Mouse (Mus musculus): ENCODE measurements around the gene Trafd1. TPM values are rescaled to one million over a fixed set of nuclear protein-coding genes. Genes with fewer than 3 reads are reported as not detected.

Trafd1 gene
- polyA plus RNA-seq (2015; fragmentation: Nextera tagmentation; extraction: Ambion mirVana) = 85.9 and 90.7 TPM in 2 replicates

DNA sequence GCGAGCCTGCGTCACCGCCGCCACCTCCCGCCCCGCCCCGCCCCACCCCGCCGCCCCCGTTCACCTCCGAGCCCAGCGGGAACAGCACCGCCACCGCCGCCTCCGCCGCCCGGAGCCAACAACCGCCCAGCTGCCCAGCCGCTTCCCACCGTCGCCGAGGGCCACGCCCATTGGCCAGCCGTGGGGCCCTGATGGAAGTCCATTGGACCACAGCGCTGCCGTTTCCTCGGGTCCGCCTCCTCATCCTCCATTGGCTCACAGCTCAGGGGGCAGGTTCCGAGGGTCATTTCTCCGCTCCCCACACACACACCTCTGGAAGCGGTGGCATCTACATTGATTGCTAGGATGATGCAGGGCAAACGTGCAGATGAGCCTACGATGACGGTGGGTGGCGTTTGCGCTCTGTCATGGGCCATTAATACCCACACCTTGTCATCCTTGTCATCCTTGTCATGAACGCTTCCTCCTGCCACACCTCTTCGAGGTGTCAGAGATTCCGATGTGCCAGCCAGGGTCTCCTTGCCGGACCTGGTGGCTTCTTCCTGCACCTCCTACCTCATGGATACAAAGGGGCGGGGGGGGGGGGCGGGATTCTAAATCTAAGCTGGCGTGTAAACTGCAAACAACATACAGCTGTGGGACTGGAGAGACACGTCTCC, at the start of gene Trafd1:
Gene Trafd1 (minus strand): TSS at position 172 of the 659 bp plus-strand sequence.
- peak within 1 kb of the TSS; percentile 74 for H3K4me2 ChIP-seq (ENCODE audit: low read depth, low read length)
- peak within 1 kb of the TSS; percentile 90 for H3K27ac ChIP-seq (ENCODE audit: low read length)

GRCm38 (mm10) chr5:121428954-121429353, 43.5 kb upstream of the Trafd1 start:
- Histone ChIP-seq H3K27ac (ENCODE audit: low read length) (no peak overlapping the region), H3K9ac (ENCODE audit: low read length) (no peak overlapping the region), H3K36me3 (ENCODE audit: control insufficient read depth, insufficient read depth, low read length) (peaks cover 73% of the 10 kb centered on the region), H3K4me3 (ENCODE audit: low read length) (no peak overlapping the region), H3K4me1 (replicated peaks; ENCODE audit: control insufficient read depth, insufficient read depth, low read length) (no peaks in the 10 kb centered on the region), H3K4me2 (ENCODE audit: low read depth, low read length) (no peak overlapping the region), H3K9me3 (ENCODE audit: control insufficient read depth, low read length) (no peaks in the 10 kb centered on the region), H3K27me3 (ENCODE audit: control insufficient read depth, insufficient read depth, low read depth, low read length) (no peaks in the 10 kb centered on the region)
- 91% methylated on average over 3 of the region's 3 CpGs for WGBS
- ATAC-seq (ENCODE audit: low read depth) = no peak

More for the DNA sequence above, at the start of gene Trafd1:
- peak; percentile 96 for ATAC-seq (ENCODE audit: low read depth)
- H3K36me3 ChIP-seq (ENCODE audit: control insufficient read depth, insufficient read depth, low read length) = peaks cover 11% of the 10 kb centered on the region
- H3K4me3 ChIP-seq (ENCODE audit: low read length) = peak within 1 kb of the TSS; percentile 72
- 3% methylated on average over 25 of the region's 45 CpGs for WGBS
- H3K4me1 ChIP-seq (replicated peaks; ENCODE audit: control insufficient read depth, insufficient read depth, low read length) = peaks cover 21% of the 10 kb centered on the region
- no peaks in the 10 kb centered on the region for H3K27me3 ChIP-seq (ENCODE audit: control insufficient read depth, insufficient read depth, low read depth, low read length)
- H3K9ac ChIP-seq (ENCODE audit: low read length) = peak within 1 kb of the TSS; percentile 90
- H3K9me3 ChIP-seq (ENCODE audit: control insufficient read depth, low read length) = peaks cover 5% of the 10 kb centered on the region

- no peak overlapping the region for H3K4me3 ChIP-seq (ENCODE audit: low read length)
- no peaks in the 10 kb centered on the region for H3K9me3 ChIP-seq (ENCODE audit: control insufficient read depth, low read length)
- H3K27ac ChIP-seq (ENCODE audit: low read length) = no peak overlapping the region
- H3K9ac ChIP-seq (ENCODE audit: low read length) = no peak overlapping the region
- no peaks in the 10 kb centered on the region for H3K27me3 ChIP-seq (ENCODE audit: control insufficient read depth, insufficient read depth, low read depth, low read length)
- H3K4me1 ChIP-seq (replicated peaks; ENCODE audit: control insufficient read depth, insufficient read depth, low read length) = no peaks in the 10 kb centered on the region
- WGBS = 91% methylated on average over 10 of the region's 10 CpGs
- H3K4me2 ChIP-seq (ENCODE audit: low read depth, low read length) = no peak overlapping the region
- no peak for ATAC-seq (ENCODE audit: low read depth)
- peaks cover 56% of the 10 kb centered on the region for H3K36me3 ChIP-seq (ENCODE audit: control insufficient read depth, insufficient read depth, low read length)
Measured at GRCm38 (mm10) chr5:121423297-121423696, 37.9 kb upstream of the Trafd1 start.

DNA sequence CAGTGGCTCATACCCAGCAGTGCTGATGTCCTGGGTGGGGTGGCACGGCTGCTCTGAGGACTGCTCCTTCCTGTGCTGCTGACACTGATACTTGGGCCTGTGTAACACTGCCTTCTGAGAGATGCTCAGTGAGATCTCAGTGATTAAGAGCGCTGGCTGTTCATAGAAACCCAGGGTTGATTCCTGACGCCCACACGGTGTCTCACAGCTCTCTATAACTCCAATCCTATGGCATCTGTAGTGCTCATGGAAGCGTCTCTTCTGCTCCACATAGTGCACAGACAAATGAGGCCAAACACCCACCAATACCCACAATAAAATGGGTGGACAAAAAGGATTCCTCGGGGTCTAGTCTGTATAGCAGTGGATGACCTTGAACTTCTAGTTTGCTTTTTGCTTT, 37.4 kb upstream of the Trafd1 start:
- Histone ChIP-seq H3K27ac (ENCODE audit: low read length) (no peak overlapping the region), H3K27me3 (ENCODE audit: control insufficient read depth, insufficient read depth, low read depth, low read length) (no peaks in the 10 kb centered on the region), H3K4me1 (replicated peaks; ENCODE audit: control insufficient read depth, insufficient read depth, low read length) (no peaks in the 10 kb centered on the region), H3K36me3 (ENCODE audit: control insufficient read depth, insufficient read depth, low read length) (peaks cover 57% of the 10 kb centered on the region), H3K4me3 (ENCODE audit: low read length) (no peak overlapping the region), H3K9me3 (ENCODE audit: control insufficient read depth, low read length) (no peaks in the 10 kb centered on the region), H3K4me2 (ENCODE audit: low read depth, low read length) (no peak overlapping the region), H3K9ac (ENCODE audit: low read length) (no peak overlapping the region)
- no peak for ATAC-seq (ENCODE audit: low read depth)
- WGBS = 92% methylated on average over 6 of the region's 6 CpGs

DNA sequence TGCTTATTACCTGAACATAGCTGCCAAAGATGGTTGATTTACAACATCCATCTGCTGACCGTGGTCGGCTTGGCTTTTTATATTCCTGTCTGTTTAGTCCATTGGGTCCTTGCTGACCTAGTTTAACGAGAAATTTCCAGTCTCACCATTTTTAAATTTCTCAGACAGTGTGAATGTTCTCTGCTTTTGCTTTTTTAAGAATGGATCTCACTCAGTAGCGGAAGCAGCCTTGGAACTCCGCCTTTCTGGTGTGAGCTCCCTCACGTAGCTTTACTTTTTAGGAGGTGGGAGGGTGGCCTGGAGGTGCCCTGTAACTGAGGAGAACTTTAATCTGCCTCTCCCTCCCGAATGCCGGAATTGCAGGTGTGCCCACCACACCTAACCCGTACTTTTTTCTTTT, 35.3 kb upstream of the Trafd1 start:
- Histone ChIP-seq H3K4me2 (ENCODE audit: low read depth, low read length) (no peak overlapping the region), H3K9me3 (ENCODE audit: control insufficient read depth, low read length) (no peaks in the 10 kb centered on the region), H3K4me1 (replicated peaks; ENCODE audit: control insufficient read depth, insufficient read depth, low read length) (no peaks in the 10 kb centered on the region), H3K27ac (ENCODE audit: low read length) (no peak overlapping the region), H3K36me3 (ENCODE audit: control insufficient read depth, insufficient read depth, low read length) (peaks cover 56% of the 10 kb centered on the region), H3K4me3 (ENCODE audit: low read length) (no peak overlapping the region), H3K27me3 (ENCODE audit: control insufficient read depth, insufficient read depth, low read depth, low read length) (no peaks in the 10 kb centered on the region), H3K9ac (ENCODE audit: low read length) (no peak overlapping the region)
- no peak for ATAC-seq (ENCODE audit: low read depth)
- WGBS = 90% methylated on average over 9 of the region's 9 CpGs

DNA sequence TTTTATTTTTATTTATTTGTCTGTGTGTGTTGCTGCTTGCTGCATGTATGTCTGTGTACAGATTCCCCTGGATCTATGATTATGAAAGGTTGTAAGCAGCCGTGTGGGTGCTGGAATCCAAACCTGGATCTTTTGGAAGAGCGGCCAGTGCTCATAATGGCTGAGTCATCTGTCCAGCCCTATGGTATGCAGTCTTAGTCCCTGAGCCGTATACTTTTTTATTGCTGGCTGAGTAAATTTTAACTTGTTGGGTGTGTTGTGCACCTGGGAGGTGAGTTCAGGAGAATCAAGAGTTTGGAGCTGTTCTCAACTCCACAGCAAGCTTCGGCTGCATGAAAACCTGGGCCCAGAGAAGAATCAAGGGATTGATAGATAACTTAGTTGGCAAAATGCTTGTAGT, 25.5 kb upstream of the Trafd1 start:
- ATAC-seq (ENCODE audit: low read depth) = no peak
- H3K4me3 ChIP-seq (ENCODE audit: low read length) = no peak overlapping the region
- H3K4me1 ChIP-seq (replicated peaks; ENCODE audit: control insufficient read depth, insufficient read depth, low read length) = no peaks in the 10 kb centered on the region
- H3K9me3 ChIP-seq (ENCODE audit: control insufficient read depth, low read length) = no peaks in the 10 kb centered on the region
- H3K4me2 ChIP-seq (ENCODE audit: low read depth, low read length) = no peak overlapping the region
- H3K27ac ChIP-seq (ENCODE audit: low read length) = no peak overlapping the region
- WGBS = 86% methylated on average over 4 of the region's 4 CpGs
- peaks cover 25% of the 10 kb centered on the region for H3K36me3 ChIP-seq (ENCODE audit: control insufficient read depth, insufficient read depth, low read length)
- no peaks in the 10 kb centered on the region for H3K27me3 ChIP-seq (ENCODE audit: control insufficient read depth, insufficient read depth, low read depth, low read length)
- H3K9ac ChIP-seq (ENCODE audit: low read length) = no peak overlapping the region

DNA sequence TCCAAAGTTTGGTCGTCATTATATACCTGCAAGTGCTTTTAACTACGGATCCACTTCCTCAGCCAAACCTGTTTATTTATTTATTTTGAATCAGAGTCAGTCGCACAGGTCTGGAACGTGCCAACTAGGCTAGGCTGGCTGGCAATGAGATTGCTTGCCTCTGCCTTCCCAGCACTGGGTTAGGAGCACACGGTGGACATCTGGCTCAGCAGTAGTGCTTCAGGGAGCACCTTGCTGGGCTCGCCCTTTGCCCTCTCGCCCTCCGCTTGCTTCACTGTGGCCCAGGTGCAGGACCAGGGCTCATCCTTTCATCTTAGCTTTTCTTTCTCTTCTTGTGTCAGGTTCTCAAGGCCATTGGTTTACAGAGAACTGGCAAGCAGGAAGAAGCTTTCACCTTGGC, 22.4 kb upstream of the Trafd1 start:
- WGBS = 77% methylated on average over 8 of the region's 8 CpGs
- Histone ChIP-seq H3K36me3 (ENCODE audit: control insufficient read depth, insufficient read depth, low read length) (peaks cover 8% of the 10 kb centered on the region; the same call in 1 of the 2 replicates), H3K9me3 (ENCODE audit: control insufficient read depth, low read length) (no peaks in the 10 kb centered on the region), H3K4me3 (ENCODE audit: low read length) (no peak overlapping the region), H3K4me2 (ENCODE audit: low read depth, low read length) (no peak overlapping the region), H3K4me1 (replicated peaks; ENCODE audit: control insufficient read depth, insufficient read depth, low read length) (no peaks in the 10 kb centered on the region), H3K27ac (ENCODE audit: low read length) (no peak overlapping the region), H3K9ac (ENCODE audit: low read length) (no peak overlapping the region), H3K27me3 (ENCODE audit: control insufficient read depth, insufficient read depth, low read depth, low read length) (no peaks in the 10 kb centered on the region)
- no peak for ATAC-seq (ENCODE audit: low read depth)

GRCm38 (mm10) chr5:121400849-121401248, 15.4 kb upstream of the Trafd1 start:
- Histone ChIP-seq H3K27me3 (ENCODE audit: control insufficient read depth, insufficient read depth, low read depth, low read length) (no peaks in the 10 kb centered on the region), H3K4me3 (ENCODE audit: low read length) (no peak overlapping the region), H3K27ac (ENCODE audit: low read length) (no peak overlapping the region), H3K36me3 (ENCODE audit: control insufficient read depth, insufficient read depth, low read length) (no peaks in the 10 kb centered on the region; the same call in 1 of the 2 replicates), H3K4me1 (replicated peaks; ENCODE audit: control insufficient read depth, insufficient read depth, low read length) (peaks cover 18% of the 10 kb centered on the region), H3K9me3 (ENCODE audit: control insufficient read depth, low read length) (no peaks in the 10 kb centered on the region), H3K9ac (ENCODE audit: low read length) (no peak overlapping the region), H3K4me2 (ENCODE audit: low read depth, low read length) (no peak overlapping the region)
- ATAC-seq (ENCODE audit: low read depth) = no peak
- 74% methylated on average over 5 of the region's 5 CpGs for WGBS

- H3K36me3 ChIP-seq (ENCODE audit: control insufficient read depth, insufficient read depth, low read length) = no peaks in the 10 kb centered on the region; the same call in 1 of the 2 replicates
- no peaks in the 10 kb centered on the region for H3K9me3 ChIP-seq (ENCODE audit: control insufficient read depth, low read length)
- no peak overlapping the region for H3K4me2 ChIP-seq (ENCODE audit: low read depth, low read length)
- no peak overlapping the region for H3K9ac ChIP-seq (ENCODE audit: low read length)
- no peak for ATAC-seq (ENCODE audit: low read depth)
- 54% methylated on average over 5 of the region's 5 CpGs for WGBS
- H3K27me3 ChIP-seq (ENCODE audit: control insufficient read depth, insufficient read depth, low read depth, low read length) = no peaks in the 10 kb centered on the region
- peaks cover 18% of the 10 kb centered on the region for H3K4me1 ChIP-seq (replicated peaks; ENCODE audit: control insufficient read depth, insufficient read depth, low read length)
- H3K27ac ChIP-seq (ENCODE audit: low read length) = no peak overlapping the region
- no peak overlapping the region for H3K4me3 ChIP-seq (ENCODE audit: low read length)
Measured at GRCm38 (mm10) chr5:121400064-121400463, 14.6 kb upstream of the Trafd1 start.

All from lung, embryonic 16.5 days (tissue).